Mouse (Mus musculus): ENCODE measurements around the gene Tcta.
"Not testable (repeated sequence)": the region's sequence is repeated elsewhere in the genome, so short reads cannot be mapped to it uniquely, and the experiment has no call there.

Tcta gene

GRCm38 (mm10) chr9:108305629-108306520 lies at the start of gene Tcta, which contains the start of gene Rhoa:
Gene Tcta, minus strand, starts transcription at chr9:108306160.
Gene Rhoa, plus strand, starts transcription at chr9:108306129.
- peak; percentile 99 for DNase-seq (ENCODE audit: low read depth)

- DNase-seq (ENCODE audit: low read depth), result no peak
Observed at GRCm38 (mm10) chr9:108349727-108350126, 43.8 kb upstream of the Tcta start.

- no peak for DNase-seq (ENCODE audit: low read depth)
Observed at GRCm38 (mm10) chr9:108348290-108348680, 42.3 kb upstream of the Tcta start.

- peak; percentile 70 for DNase-seq (ENCODE audit: low read depth)
Observed at GRCm38 (mm10) chr9:108347540-108348289, 41.8 kb upstream of the Tcta start, which contains the start of gene Usp4. Gene Usp4, plus strand, starts transcription at chr9:108347853.

GRCm38 (mm10) chr9:108347024-108347423 lies 41.1 kb upstream of the Tcta start:
- no peak for DNase-seq (ENCODE audit: low read depth)

GRCm38 (mm10) chr9:108344471-108344870 lies 38.5 kb upstream of the Tcta start:
- no peak for DNase-seq (ENCODE audit: low read depth)

GRCm38 (mm10) chr9:108343835-108344234 lies 37.9 kb upstream of the Tcta start:
- DNase-seq (ENCODE audit: low read depth), result peak; percentile 46

GRCm38 (mm10) chr9:108343331-108343730 lies 37.4 kb upstream of the Tcta start:
- DNase-seq (ENCODE audit: low read depth), result no peak

- no peak for DNase-seq (ENCODE audit: low read depth)
Observed at GRCm38 (mm10) chr9:108342301-108342831, 36.4 kb upstream of the Tcta start.

GRCm38 (mm10) chr9:108341801-108342200 lies 35.8 kb upstream of the Tcta start:
- no peak for DNase-seq (ENCODE audit: low read depth)

GRCm38 (mm10) chr9:108341139-108341475 lies 35.1 kb upstream of the Tcta start:
- DNase-seq (ENCODE audit: low read depth), result no peak

- peak; percentile 83 for DNase-seq (ENCODE audit: low read depth)
Observed at GRCm38 (mm10) chr9:108340258-108341138, 34.5 kb upstream of the Tcta start.

GRCm38 (mm10) chr9:108339886-108340257 lies 33.9 kb upstream of the Tcta start:
- DNase-seq (ENCODE audit: low read depth), result peak; percentile 41

- peak; percentile 98 for DNase-seq (ENCODE audit: low read depth)
Observed at GRCm38 (mm10) chr9:108338886-108339781, 33.2 kb upstream of the Tcta start, which contains the start of gene Gpx1. Gene Gpx1, plus strand, starts transcription at chr9:108338903.

GRCm38 (mm10) chr9:108338551-108338885 lies 32.6 kb upstream of the Tcta start:
- peak; percentile 32 for DNase-seq (ENCODE audit: low read depth)

- DNase-seq (ENCODE audit: low read depth), result no peak
Observed at GRCm38 (mm10) chr9:108337848-108338550, 32.0 kb upstream of the Tcta start.

GRCm38 (mm10) chr9:108325811-108326210 lies 19.9 kb upstream of the Tcta start:
- no peak for DNase-seq (ENCODE audit: low read depth)

- DNase-seq (ENCODE audit: low read depth), result no peak
Observed at GRCm38 (mm10) chr9:108324784-108325183, 18.8 kb upstream of the Tcta start.

- not testable (repeated sequence) for DNase-seq (ENCODE audit: low read depth)
Observed at GRCm38 (mm10) chr9:108322054-108322453, 16.1 kb upstream of the Tcta start.

- DNase-seq (ENCODE audit: low read depth), result no peak
Observed at GRCm38 (mm10) chr9:108318462-108318861, 12.5 kb upstream of the Tcta start.
